Mouse (Mus musculus) monocyte, adult 5-6 weeks (primary cell): ENCODE measurements around the gene Gpt2. TPM values are rescaled to one million over a fixed set of nuclear protein-coding genes. Genes with fewer than 3 reads are reported as not detected.

Source experiments
- ATAC-seq: fragments of 153-309, 156-312 bp; replicated peaks from 2 replicates; pipeline ENCODE4 v1.8.0; 2017; ENCODE audit warnings: mild to moderate bottlenecking; ENCODE audit not compliant: low TSS enrichment, insufficient number of reproducible peaks, severe bottlenecking, poor library complexity, low FRiP score
- total RNA-seq: library from RNA; stranded (forward); fragments of 200-1000, 200-491, 200-594 nt; gene quantifications from 3 replicates; pipeline ENCODE4 v1.2.3, GENCODE M21; 2017

Gene Gpt2
- total RNA-seq, 1 experiment from 2014 or later = not detected

- ATAC-seq = 0 out of 2 replicates have a peak, but pooled peaks have one; percentile 15
These were observed 66.8 kb downstream of the Gpt2 start for GRCm38 (mm10) chr8:85559201-85559600.

GRCm38 (mm10) chr8:85559966-85560365 lies 67.6 kb downstream of the Gpt2 start:
- no peak for ATAC-seq

- ATAC-seq = no peak
These were observed 71.0 kb downstream of the Gpt2 start for GRCm38 (mm10) chr8:85563336-85563735.

GRCm38 (mm10) chr8:85565186-85565585 lies 72.8 kb downstream of the Gpt2 start:
- no peak for ATAC-seq

- ATAC-seq = no peak
These were observed 75.4 kb downstream of the Gpt2 start for GRCm38 (mm10) chr8:85567801-85568200.

- ATAC-seq = no peak
These were observed 78.1 kb downstream of the Gpt2 start for GRCm38 (mm10) chr8:85570466-85570865.

- ATAC-seq = no peak
These were observed 81.7 kb downstream of the Gpt2 start for GRCm38 (mm10) chr8:85573972-85574496.

Other genes with a start within 250 kb of the Gpt2 start
- gene Orc6, start 192.9 kb upstream of the Gpt2 start, total RNA-seq = 31.5 to 60.2 TPM (median 50.3 TPM) in 3 replicates
- gene Vps35, start 192.8 kb upstream of the Gpt2 start, total RNA-seq = 111 to 131 TPM (median 112 TPM) in 3 replicates
- 0.10 to 13.1 TPM (median 7.9 TPM) in 3 replicates for gene Mylk3, start 106.2 kb upstream of the Gpt2 start, total RNA-seq
- 22.8 to 81.0 TPM (median 62.0 TPM) in 3 replicates for gene 4921524J17Rik, start 59.7 kb upstream of the Gpt2 start, total RNA-seq
- 156 to 218 TPM (median 185 TPM) in 3 replicates for gene Dnaja2, start 62.8 kb downstream of the Gpt2 start, total RNA-seq
- 0.39 to 1.4 TPM (median 0.86 TPM) in 3 replicates for gene Neto2, start 208.3 kb downstream of the Gpt2 start, total RNA-seq